Mouse (Mus musculus) kidney, adult 18-20 months (tissue): ENCODE measurements around the gene Zfp763.
"Not testable (repeated sequence)": the region's sequence is repeated elsewhere in the genome, so short reads cannot be mapped to it uniquely, and the experiment has no call there.

ENCODE experiments used
- DNase-seq: peaks from one replicate; pipeline ENCODE4 v3.0.0; 2021

The Zfp763 gene

GRCm38 (mm10) chr17:33032900-33033891 is at the start of gene Zfp763:
Gene Zfp763 (minus strand): TSS chr17:33033402.
- DNase-seq: peak; percentile 86

GRCm38 (mm10) chr17:33067958-33068357 is 34.8 kb upstream of the Zfp763 start, which contains the start of gene 4921501E09Rik:
Gene 4921501E09Rik (minus strand): TSS chr17:33068058.
- DNase-seq: no peak

- DNase-seq: no peak
Measured at GRCm38 (mm10) chr17:33063001-33063400, 29.8 kb upstream of the Zfp763 start.

GRCm38 (mm10) chr17:33058791-33059190 is 25.6 kb upstream of the Zfp763 start:
- no peak for DNase-seq

- no peak for DNase-seq
Measured at GRCm38 (mm10) chr17:33032376-33032775, 826 bp downstream of the Zfp763 start.

- not testable (repeated sequence) for DNase-seq
Measured at GRCm38 (mm10) chr17:33020434-33020833, 12.8 kb downstream of the Zfp763 start.

GRCm38 (mm10) chr17:33008337-33008736 is 24.9 kb downstream of the Zfp763 start:
- DNase-seq: no peak

- DNase-seq: no peak
Measured at GRCm38 (mm10) chr17:32998492-32998891, 34.7 kb downstream of the Zfp763 start.

GRCm38 (mm10) chr17:32992699-32993474 is 40.3 kb downstream of the Zfp763 start, which contains the start of gene Zfp952:
Gene Zfp952 (plus strand): TSS chr17:32993129.
- peak; percentile 88 for DNase-seq

GRCm38 (mm10) chr17:32991965-32992698 is 41.1 kb downstream of the Zfp763 start:
- DNase-seq: no peak

- DNase-seq: no peak
Measured at GRCm38 (mm10) chr17:32986301-32986700, 46.9 kb downstream of the Zfp763 start.

GRCm38 (mm10) chr17:32981361-32981760 is 51.8 kb downstream of the Zfp763 start:
- DNase-seq: no peak
